Mouse (Mus musculus) bone marrow, adult 2 months (tissue): ENCODE measurements around the gene Ehd4. TPM values are rescaled to one million over a fixed set of nuclear protein-coding genes. Genes with fewer than 3 reads are reported as not detected.

ENCODE experiments used
- H3K27ac ChIP-seq: fragments of 200-500 bp; 2 replicates; pipeline ENCODE4 v1.5.1; 2012; ENCODE audit warnings: low read depth, mild to moderate bottlenecking, control low read depth, inconsistent platforms, low read length; ENCODE audit not compliant: control insufficient read depth, poor library complexity, insufficient read depth
- H3K4me1 ChIP-seq: fragments of 200-500 bp; 2 replicates; pipeline ENCODE4 v1.6.1; 2011; ENCODE audit warnings: low read length; ENCODE audit not compliant: control insufficient read depth, insufficient read depth
- H3K4me3 ChIP-seq: fragments of 200-500 bp; replicated peaks from 2 replicates; pipeline ENCODE3; 2011; ENCODE audit warnings: mild to moderate bottlenecking, low read depth, low read length, control low read depth; ENCODE audit not compliant: control insufficient read depth
- CTCF ChIP-seq: fragments of 200-500 bp; IDR thresholded peaks from 2 replicates; pipeline ENCODE4 v1.5.1; 2011; ENCODE audit warnings: low read length, control low read depth; ENCODE audit not compliant: control insufficient read depth, insufficient read depth
- POLR2A ChIP-seq: fragments of 200-500 bp; IDR thresholded peaks from 2 replicates; pipeline ENCODE4 v1.6.1; 2011; ENCODE audit warnings: low read depth, mild to moderate bottlenecking, control low read depth, low read length, borderline replicate concordance; ENCODE audit not compliant: control insufficient read depth
- WGBS: fragments of 180-500 bp; shearing (Covaris S2); methylation state at CpG from one replicate; pipeline ENCODE4 v1.1.7; 2018; 5-methylcytosine and 5-hydroxymethylcytosine counted together
- polyA plus RNA-seq: library from polyadenylated mRNA; stranded (reverse); fragments of >200 nt; gene quantifications from 2 replicates; pipeline ENCODE4 v1.2.4, GENCODE M21; 2011; ENCODE audit warnings: low replicate concordance; ENCODE audit not compliant: missing spikeins, insufficient read depth, insufficient read length

Gene Ehd4
- polyA plus RNA-seq, 1 experiment = 23.7 TPM

DNA sequence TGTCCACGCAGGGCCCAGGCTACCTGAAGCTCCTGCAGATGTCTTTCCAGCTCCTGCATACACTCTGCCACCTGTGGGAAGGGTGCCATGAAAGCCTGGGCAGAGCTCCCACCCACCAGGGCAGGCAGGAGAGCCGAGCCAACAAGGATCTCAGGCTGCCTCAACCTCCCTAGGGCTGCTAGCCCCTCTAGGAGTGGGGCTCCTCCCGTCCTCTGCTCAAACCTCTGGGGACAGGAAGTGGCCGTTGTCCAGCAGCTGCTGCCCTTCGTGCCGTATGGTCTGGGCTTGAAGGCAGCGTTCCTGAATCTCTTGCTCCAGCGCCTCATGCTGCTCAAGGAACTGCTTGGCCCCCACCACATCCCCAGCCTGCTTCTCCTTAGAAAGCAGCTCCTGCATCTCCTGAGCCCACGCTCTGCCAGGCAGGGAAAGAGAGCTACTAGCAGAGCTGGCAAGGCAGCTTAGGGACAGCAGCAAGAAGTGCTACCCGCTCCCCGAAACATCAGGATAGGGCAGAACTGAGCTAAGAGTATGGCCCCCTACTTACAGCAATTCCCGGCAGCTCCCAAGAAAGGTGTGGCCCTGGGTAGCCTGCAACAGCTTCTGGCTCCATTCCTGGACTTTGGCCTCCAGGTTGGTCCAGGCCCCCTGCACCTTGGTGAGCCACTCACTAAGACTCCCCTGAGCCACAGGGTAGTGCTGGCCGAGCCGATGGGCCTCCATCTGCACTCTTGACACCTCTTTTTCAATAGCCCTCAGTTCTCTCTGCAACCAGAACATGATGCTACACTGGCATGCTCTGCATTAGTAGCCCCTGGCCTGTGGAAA is 107.7 kb downstream of the Ehd4 start:
- H3K4me3 ChIP-seq = no peak overlapping the region
- no peak overlapping the region for H3K27ac ChIP-seq
- H3K4me1 ChIP-seq = no peaks in the 10 kb centered on the region
- no peak for TF ChIP-seq CTCF
- no peak for TF ChIP-seq POLR2A
- WGBS = 77% methylated on average over 14 of the region's 14 CpGs

DNA sequence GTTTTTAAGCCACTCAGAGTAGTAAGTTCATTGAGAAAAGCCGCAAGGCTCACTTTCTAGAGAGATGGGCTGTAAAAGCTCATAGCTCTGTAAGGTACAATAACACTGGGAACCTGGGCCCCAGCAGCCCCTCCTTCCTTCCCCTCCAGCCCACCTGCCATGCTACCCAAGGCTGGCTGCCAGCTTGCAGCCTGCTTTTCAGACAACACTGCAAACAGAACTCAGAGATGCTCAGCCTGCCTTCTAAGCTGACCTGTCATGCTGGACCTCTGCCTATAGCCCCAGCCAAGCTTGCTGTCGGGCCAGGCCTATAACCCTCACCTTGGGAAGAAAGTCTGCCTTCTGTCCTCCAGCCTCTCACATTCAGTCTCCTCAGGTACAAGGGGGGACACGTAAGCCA is 109.7 kb downstream of the Ehd4 start:
- WGBS = 75% methylated on average over 3 of the region's 3 CpGs
- no peaks in the 10 kb centered on the region for H3K4me1 ChIP-seq
- no peak overlapping the region for H3K27ac ChIP-seq
- TF ChIP-seq CTCF = no peak
- no peak for TF ChIP-seq POLR2A
- no peak overlapping the region for H3K4me3 ChIP-seq

DNA sequence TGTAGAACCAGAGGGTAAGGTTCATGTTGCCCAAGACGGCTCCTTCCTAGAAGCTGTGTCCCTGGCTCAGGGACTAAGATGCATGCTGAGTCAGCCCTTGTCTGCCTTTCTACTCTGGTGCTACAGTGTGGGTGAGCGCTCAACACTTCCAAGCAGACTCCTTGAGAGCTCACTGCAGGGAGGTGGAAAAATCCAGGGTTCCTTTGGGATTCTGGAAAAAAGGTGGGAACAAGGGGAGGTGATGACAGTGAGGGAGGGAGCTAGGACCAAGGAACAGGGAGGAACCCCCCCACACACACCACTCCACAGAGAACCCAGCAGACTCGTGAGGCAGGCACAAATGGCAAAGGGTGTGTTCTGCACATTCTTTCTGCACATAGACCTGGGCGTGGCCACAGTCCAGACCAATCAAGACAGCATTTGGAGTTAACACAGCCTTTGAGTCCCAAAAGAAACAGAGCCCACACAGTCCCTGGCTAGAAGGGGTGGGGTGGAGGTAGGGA is 110.3 kb downstream of the Ehd4 start:
- no peak overlapping the region for H3K4me3 ChIP-seq
- no peak for TF ChIP-seq POLR2A
- TF ChIP-seq CTCF = no peak
- H3K4me1 ChIP-seq = no peaks in the 10 kb centered on the region
- no peak overlapping the region for H3K27ac ChIP-seq
- 73% methylated on average over 4 of the region's 4 CpGs for WGBS

DNA sequence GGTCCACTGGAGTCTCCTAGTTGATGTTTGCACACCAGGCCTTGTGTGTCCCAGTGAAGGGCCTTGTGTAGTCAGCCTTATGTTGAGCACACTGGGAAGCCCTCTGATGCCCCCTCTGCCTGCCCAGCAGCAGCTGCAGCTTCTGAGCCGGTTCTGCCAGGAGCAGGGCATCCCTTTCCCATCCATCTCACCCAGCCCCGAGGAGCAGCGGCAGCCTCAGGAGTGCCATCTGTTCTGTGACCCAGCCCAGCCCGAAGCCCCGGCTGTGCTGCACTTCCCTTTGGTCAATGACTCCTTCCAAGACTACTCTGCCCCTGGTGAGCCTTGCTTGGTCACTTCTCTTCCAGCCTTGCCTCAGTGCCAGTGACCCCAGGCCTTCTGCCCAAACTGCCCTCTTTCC is 113.4 kb downstream of the Ehd4 start:
- TF ChIP-seq CTCF (no peak), POLR2A (no peak)
- 89% methylated on average over 5 of the region's 5 CpGs for WGBS
- no peak overlapping the region for H3K27ac ChIP-seq
- no peaks in the 10 kb centered on the region; the same call in 1 of the 2 replicates for H3K4me1 ChIP-seq
- no peak overlapping the region for H3K4me3 ChIP-seq

Other genes starting within 250 kb of the Ehd4 start
- 2.1 and 6.6 TPM in 2 replicates for gene Mapkbp1, start 181.9 kb downstream of the Ehd4 start, polyA plus RNA-seq
- gene Jmjd7, start 127.1 kb downstream of the Ehd4 start, polyA plus RNA-seq = 4.7 and 13.0 TPM in 2 replicates
- gene Gm28042, start 127.1 kb downstream of the Ehd4 start, polyA plus RNA-seq = 0.70 and 1.5 TPM in 2 replicates
- gene Pla2g4b, start 121.2 kb downstream of the Ehd4 start, polyA plus RNA-seq = 0.61 and 3.3 TPM in 2 replicates
- not detected in 2 replicates for gene Pla2g4e, start 90.7 kb upstream of the Ehd4 start, polyA plus RNA-seq
- gene Pla2g4d, start 134.6 kb upstream of the Ehd4 start, polyA plus RNA-seq = not detected in 2 replicates
- not detected in 2 replicates for gene Pla2g4f, start 159.6 kb upstream of the Ehd4 start, polyA plus RNA-seq
- gene Vps39, start 198.5 kb upstream of the Ehd4 start, polyA plus RNA-seq = 15.0 and 28.4 TPM in 2 replicates
- gene Ganc, start 249.3 kb upstream of the Ehd4 start, polyA plus RNA-seq = 5.3 and 8.0 TPM in 2 replicates
- gene Tmem87a, start 249.5 kb upstream of the Ehd4 start, polyA plus RNA-seq = 19.3 and 36.3 TPM in 2 replicates